Mouse (Mus musculus) erythroblast, embryonic 14.5 days (primary cell): ENCODE results near the gene Hist1h4d.

Source experiments
- GATA1 ChIP-seq: IDR thresholded peaks from 2 replicates; pipeline ENCODE4 v1.6.1; 2012; ENCODE audit warnings: low read length, inconsistent platforms, mixed read lengths
- TAL1 ChIP-seq: IDR thresholded peaks from 3 replicates; pipeline ENCODE4 v1.6.1; 2012; ENCODE audit warnings: low read length, inconsistent platforms, mixed read lengths

- TF ChIP-seq GATA1 (no peak), TAL1 (no peak)
These were observed 5.0 kb upstream of the Hist1h4d start for GRCm38 (mm10) chr13:23576351-23576881.
